Mouse (Mus musculus): ENCODE data around the gene Maml3. TPM values are rescaled to one million over a fixed set of nuclear protein-coding genes. Genes with fewer than 3 reads are reported as not detected.

Maml3 gene
- polyA plus RNA-seq, 1 experiment from 2014 or later: 5.1 TPM

DNA sequence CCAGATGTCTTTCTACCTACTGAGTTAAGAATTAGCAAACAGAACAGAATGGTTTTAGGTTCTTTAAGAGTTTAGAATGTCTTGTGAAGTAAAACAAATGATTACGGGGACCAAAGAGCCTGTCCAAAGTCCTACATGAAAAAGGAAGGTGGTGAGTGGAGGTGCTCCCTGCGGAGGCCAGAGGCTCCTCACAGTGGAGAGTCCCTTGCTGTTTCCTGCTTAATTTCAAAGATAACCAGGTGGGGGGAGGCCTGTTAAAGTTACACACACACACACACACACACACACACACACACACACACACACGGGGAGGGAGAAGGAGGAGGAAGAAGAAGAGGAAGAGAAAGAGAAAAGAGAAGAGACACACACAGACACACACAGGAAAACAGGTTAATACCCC is 139.9 kb downstream of the Maml3 start:
- Histone ChIP-seq H3K9me3 (no peaks in the 10 kb centered on the region), H3K4me2 (no peak overlapping the region), H3K4me3 (no peak overlapping the region), H3K27me3 (no peaks in the 10 kb centered on the region), H3K4me1 (peaks cover 11% of the 10 kb centered on the region; the same call in 1 of the 2 replicates), H3K9ac (no peak overlapping the region), H3K36me3 (no peaks in the 10 kb centered on the region), H3K27ac (no peak overlapping the region)
- no peak for ATAC-seq (ENCODE audit: insufficient number of reproducible peaks, low FRiP score, low TSS enrichment, low read depth)
- WGBS: 34% methylated on average over 3 of the region's 3 CpGs

- Histone ChIP-seq H3K27me3 (no peaks in the 10 kb centered on the region), H3K9me3 (no peaks in the 10 kb centered on the region), H3K4me2 (no peak overlapping the region), H3K4me3 (no peak overlapping the region), H3K27ac (no peak overlapping the region), H3K4me1 (peaks cover 11% of the 10 kb centered on the region; the same call in 1 of the 2 replicates), H3K9ac (no peak overlapping the region), H3K36me3 (no peaks in the 10 kb centered on the region)
- 29% methylated on average over 4 of the region's 4 CpGs for WGBS
- no peak for ATAC-seq (ENCODE audit: insufficient number of reproducible peaks, low FRiP score, low TSS enrichment, low read depth)
These were observed 140.8 kb downstream of the Maml3 start for GRCm38 (mm10) chr3:51963891-51964593.

DNA sequence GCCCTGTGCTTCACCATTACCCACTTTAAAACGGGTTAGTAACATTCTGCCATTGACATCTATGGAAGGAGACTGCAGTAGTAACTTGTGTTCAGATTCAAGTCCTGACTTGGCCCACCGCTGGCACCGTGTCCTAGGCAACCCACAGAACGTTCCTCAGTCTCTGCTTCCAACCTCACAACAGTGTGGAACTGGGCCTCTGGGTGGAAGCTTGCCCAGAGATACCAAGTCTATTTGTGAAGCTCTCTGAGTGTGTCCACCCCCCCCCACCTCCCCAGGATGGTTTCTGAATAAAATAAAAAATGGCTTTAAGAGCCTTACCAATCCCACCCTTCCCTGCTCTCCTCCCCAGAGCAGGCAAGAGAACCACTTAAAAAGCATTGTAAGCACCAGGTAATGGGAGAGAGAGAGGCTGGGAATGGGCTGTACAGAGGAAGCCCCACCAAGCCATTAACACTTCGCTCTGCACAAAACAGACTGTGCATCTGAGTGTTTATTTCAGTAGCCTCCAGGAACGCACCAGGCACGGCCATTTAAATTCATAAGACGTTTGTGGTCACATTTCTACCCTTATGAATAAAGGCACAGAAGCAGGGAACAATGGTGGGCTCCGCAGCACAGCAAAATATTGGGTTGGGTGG is 141.6 kb downstream of the Maml3 start:
- Histone ChIP-seq H3K27ac (no peak overlapping the region), H3K9ac (no peak overlapping the region), H3K4me3 (no peak overlapping the region), H3K27me3 (no peaks in the 10 kb centered on the region), H3K9me3 (no peaks in the 10 kb centered on the region), H3K4me2 (no peak overlapping the region), H3K4me1 (peaks cover 11% of the 10 kb centered on the region; the same call in 1 of the 2 replicates), H3K36me3 (no peaks in the 10 kb centered on the region)
- 62% methylated on average over 9 of the region's 9 CpGs for WGBS
- no peak for ATAC-seq (ENCODE audit: insufficient number of reproducible peaks, low FRiP score, low TSS enrichment, low read depth)

- Histone ChIP-seq H3K27ac (no peak overlapping the region), H3K36me3 (no peaks in the 10 kb centered on the region), H3K4me1 (peaks cover 4% of the 10 kb centered on the region; the same call in 1 of the 2 replicates), H3K9me3 (no peaks in the 10 kb centered on the region), H3K4me3 (no peak overlapping the region), H3K9ac (no peak overlapping the region), H3K27me3 (no peaks in the 10 kb centered on the region), H3K4me2 (no peak overlapping the region)
- 81% methylated on average over 2 of the region's 2 CpGs for WGBS
- ATAC-seq (ENCODE audit: insufficient number of reproducible peaks, low FRiP score, low TSS enrichment, low read depth): no peak
These were observed 146.1 kb downstream of the Maml3 start for GRCm38 (mm10) chr3:51958751-51959150.

DNA sequence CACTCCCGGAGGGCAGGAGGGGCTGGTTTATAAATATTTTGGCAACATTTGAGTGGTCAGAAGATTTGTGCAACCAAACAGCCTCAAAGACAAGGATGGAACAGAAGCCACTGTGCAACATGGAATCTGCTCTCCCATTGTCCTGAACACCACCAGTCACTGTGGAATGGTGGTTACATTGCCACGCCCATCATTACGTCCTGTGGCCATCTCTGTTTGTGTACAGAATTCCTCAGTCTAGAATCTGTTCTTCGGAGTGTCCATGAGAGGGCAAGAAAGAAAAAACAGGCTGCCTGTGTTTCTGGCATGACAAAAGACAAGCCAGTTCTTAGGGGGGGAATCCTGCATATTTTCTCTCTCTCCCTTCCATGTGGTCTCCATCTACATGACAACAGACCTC is 150.4 kb downstream of the Maml3 start:
- no peak for ATAC-seq (ENCODE audit: insufficient number of reproducible peaks, low FRiP score, low TSS enrichment, low read depth)
- Histone ChIP-seq H3K9me3 (no peaks in the 10 kb centered on the region), H3K27me3 (no peaks in the 10 kb centered on the region), H3K4me2 (no peak overlapping the region), H3K9ac (no peak overlapping the region), H3K4me3 (no peak overlapping the region), H3K4me1 (peaks cover 4% of the 10 kb centered on the region; the same call in 1 of the 2 replicates), H3K27ac (no peak overlapping the region), H3K36me3 (no peaks in the 10 kb centered on the region)
- 77% methylated on average over 4 of the region's 4 CpGs for WGBS

GRCm38 (mm10) chr3:51953927-51954326 is 150.9 kb downstream of the Maml3 start:
- Histone ChIP-seq H3K9me3 (no peaks in the 10 kb centered on the region), H3K27ac (no peak overlapping the region), H3K9ac (no peak overlapping the region), H3K36me3 (no peaks in the 10 kb centered on the region), H3K4me2 (no peak overlapping the region), H3K27me3 (no peaks in the 10 kb centered on the region), H3K4me3 (no peak overlapping the region), H3K4me1 (peaks cover 4% of the 10 kb centered on the region; the same call in 1 of the 2 replicates)
- ATAC-seq (ENCODE audit: insufficient number of reproducible peaks, low FRiP score, low TSS enrichment, low read depth): no peak
- 86% methylated on average over 11 of the region's 11 CpGs for WGBS

- no peak for ATAC-seq (ENCODE audit: insufficient number of reproducible peaks, low FRiP score, low TSS enrichment, low read depth)
These were observed 151.9 kb downstream of the Maml3 start for GRCm38 (mm10) chr3:51952728-51953623.

DNA sequence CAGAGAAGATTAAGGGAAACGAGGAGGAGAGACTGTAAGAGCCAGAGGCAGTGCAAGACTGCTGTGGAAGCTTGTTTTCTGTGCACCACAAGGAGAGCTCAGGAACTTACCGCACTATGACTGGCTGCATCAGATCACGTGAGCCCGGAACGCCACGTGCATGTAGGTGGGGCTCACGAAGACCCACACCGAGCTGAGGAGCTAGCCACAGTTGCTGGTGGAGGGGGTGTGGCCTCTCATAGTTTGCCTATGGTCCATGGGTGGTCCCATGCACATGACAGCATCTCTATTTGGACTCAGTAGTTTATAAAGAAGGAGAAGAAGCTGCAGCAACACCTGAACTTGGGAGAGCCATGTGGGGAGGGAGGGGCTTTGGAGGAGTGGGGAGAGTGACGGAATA is 152.6 kb downstream of the Maml3 start:
- Histone ChIP-seq H3K9me3 (no peaks in the 10 kb centered on the region), H3K36me3 (no peaks in the 10 kb centered on the region), H3K4me2 (no peak overlapping the region), H3K4me3 (no peak overlapping the region), H3K9ac (no peak overlapping the region), H3K27me3 (no peaks in the 10 kb centered on the region), H3K27ac (no peak overlapping the region), H3K4me1 (peaks cover 4% of the 10 kb centered on the region; the same call in 1 of the 2 replicates)
- 79% methylated on average over 9 of the region's 9 CpGs for WGBS
- no peak for ATAC-seq (ENCODE audit: insufficient number of reproducible peaks, low FRiP score, low TSS enrichment, low read depth)

More at GRCm38 (mm10) chr3:51952728-51953623, 151.9 kb downstream of the Maml3 start:
- peaks cover 4% of the 10 kb centered on the region; the same call in 1 of the 2 replicates for H3K4me1 ChIP-seq
- no peak overlapping the region for H3K9ac ChIP-seq
- no peaks in the 10 kb centered on the region for H3K27me3 ChIP-seq
- no peaks in the 10 kb centered on the region for H3K9me3 ChIP-seq
- H3K4me3 ChIP-seq: no peak overlapping the region
- WGBS: 73% methylated on average over 33 of the region's 33 CpGs
- no peaks in the 10 kb centered on the region for H3K36me3 ChIP-seq
- no peak overlapping the region for H3K27ac ChIP-seq
- no peak overlapping the region; the same call in 1 of the 2 replicates for H3K4me2 ChIP-seq

DNA sequence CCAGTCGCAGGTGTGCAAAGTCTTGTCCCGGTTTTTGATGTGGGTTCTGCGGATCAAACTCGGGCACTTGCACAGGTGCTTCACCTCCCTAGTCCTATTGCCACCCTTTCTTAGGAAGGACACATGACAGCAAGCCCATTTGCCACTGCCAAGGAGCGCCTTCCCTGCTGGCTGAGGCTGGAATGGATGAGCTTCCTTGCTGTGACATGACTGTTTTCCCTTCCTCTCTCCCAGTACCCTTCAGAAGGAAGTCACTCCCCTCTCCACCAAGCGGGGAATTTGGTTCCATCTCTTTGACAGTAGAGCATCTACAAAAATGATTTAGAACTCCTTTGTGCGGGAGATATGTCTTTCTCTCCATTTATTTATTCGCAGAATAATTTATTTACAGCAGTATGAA is 155.2 kb downstream of the Maml3 start:
- no peaks in the 10 kb centered on the region for H3K36me3 ChIP-seq
- H3K4me2 ChIP-seq: no peak overlapping the region
- no peak overlapping the region for H3K4me3 ChIP-seq
- H3K9ac ChIP-seq: no peak overlapping the region
- 83% methylated on average over 8 of the region's 8 CpGs for WGBS
- no peak for ATAC-seq (ENCODE audit: insufficient number of reproducible peaks, low FRiP score, low TSS enrichment, low read depth)
- no peaks in the 10 kb centered on the region for H3K27me3 ChIP-seq
- no peak overlapping the region for H3K27ac ChIP-seq
- H3K4me1 ChIP-seq: peaks cover 4% of the 10 kb centered on the region; the same call in 1 of the 2 replicates
- no peaks in the 10 kb centered on the region for H3K9me3 ChIP-seq

DNA sequence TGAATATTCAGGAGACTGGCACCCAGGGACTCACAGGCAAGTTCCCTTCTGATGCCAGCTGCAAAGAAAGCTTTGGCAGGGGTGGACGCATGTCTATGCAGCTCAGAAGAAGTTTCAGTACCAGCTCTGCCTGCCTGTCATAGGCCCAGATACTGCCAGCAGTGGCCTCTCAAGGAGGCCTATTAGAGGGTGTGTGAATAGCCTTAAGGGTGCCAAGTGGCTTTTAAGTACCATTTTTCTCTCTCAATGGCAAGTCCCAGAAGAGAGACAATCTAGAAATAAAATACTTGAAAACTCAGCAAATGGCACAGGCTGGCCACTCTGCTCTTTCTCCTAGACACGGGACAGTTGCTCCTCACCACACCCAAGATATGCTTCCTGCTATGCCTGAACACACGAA is 157.7 kb downstream of the Maml3 start:
- Histone ChIP-seq H3K27me3 (no peaks in the 10 kb centered on the region), H3K4me3 (no peak overlapping the region), H3K9me3 (no peaks in the 10 kb centered on the region), H3K4me1 (no peaks in the 10 kb centered on the region), H3K4me2 (no peak overlapping the region), H3K36me3 (no peaks in the 10 kb centered on the region), H3K9ac (no peak overlapping the region), H3K27ac (no peak overlapping the region)
- WGBS: 68% methylated on average over 3 of the region's 3 CpGs
- no peak for ATAC-seq (ENCODE audit: insufficient number of reproducible peaks, low FRiP score, low TSS enrichment, low read depth)

GRCm38 (mm10) chr3:51943642-51944041 is 161.2 kb downstream of the Maml3 start:
- Histone ChIP-seq H3K9ac (no peak overlapping the region), H3K4me3 (no peak overlapping the region), H3K9me3 (no peaks in the 10 kb centered on the region), H3K27me3 (no peaks in the 10 kb centered on the region), H3K4me2 (no peak overlapping the region), H3K27ac (no peak overlapping the region), H3K4me1 (no peaks in the 10 kb centered on the region), H3K36me3 (no peaks in the 10 kb centered on the region)
- 54% methylated on average over 8 of the region's 8 CpGs for WGBS
- no peak for ATAC-seq (ENCODE audit: insufficient number of reproducible peaks, low FRiP score, low TSS enrichment, low read depth)
